Mouse (Mus musculus) urinary bladder, adult 2 months (tissue): ENCODE results near the gene Fyb. TPM values are rescaled to one million over a fixed set of nuclear protein-coding genes. Genes with fewer than 3 reads are reported as not detected.

ENCODE experiments used
- DNase-seq: peaks from one replicate; pipeline ENCODE4 v3.0.0; 2022; ENCODE audit warnings: low spot score
- polyA plus RNA-seq: library from polyadenylated mRNA; depleted of rRNA; stranded (reverse); fragments of >200 nt; gene quantifications from 2 replicates; pipeline ENCODE4 v1.2.3, GENCODE M21; 2012; rRNA removed

Fyb gene
- polyA plus RNA-seq, 1 experiment = 9.9 TPM

GRCm38 (mm10) chr15:6658081-6658480, 135.4 kb downstream of the Fyb start:
- DNase-seq = no peak

DNA sequence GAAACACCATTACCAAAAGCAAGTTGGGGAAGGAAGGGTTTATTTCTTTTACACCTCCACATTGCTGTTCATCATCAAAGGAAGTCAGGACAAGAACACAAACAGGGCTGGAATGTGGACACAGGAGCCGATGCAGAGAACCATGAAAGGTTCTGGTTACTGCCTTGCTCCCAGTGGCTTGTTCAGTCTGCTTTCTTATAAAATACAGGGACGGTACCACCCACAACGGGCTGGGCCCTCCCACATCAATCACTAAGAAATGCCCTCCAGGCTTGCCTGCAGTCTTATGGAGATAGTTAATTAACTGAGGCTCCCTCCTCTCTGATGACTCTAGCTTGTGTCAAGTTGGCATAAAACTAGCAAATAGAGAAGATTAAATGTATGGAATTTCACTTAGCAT, 139.3 kb downstream of the Fyb start:
- no peak for DNase-seq

DNA sequence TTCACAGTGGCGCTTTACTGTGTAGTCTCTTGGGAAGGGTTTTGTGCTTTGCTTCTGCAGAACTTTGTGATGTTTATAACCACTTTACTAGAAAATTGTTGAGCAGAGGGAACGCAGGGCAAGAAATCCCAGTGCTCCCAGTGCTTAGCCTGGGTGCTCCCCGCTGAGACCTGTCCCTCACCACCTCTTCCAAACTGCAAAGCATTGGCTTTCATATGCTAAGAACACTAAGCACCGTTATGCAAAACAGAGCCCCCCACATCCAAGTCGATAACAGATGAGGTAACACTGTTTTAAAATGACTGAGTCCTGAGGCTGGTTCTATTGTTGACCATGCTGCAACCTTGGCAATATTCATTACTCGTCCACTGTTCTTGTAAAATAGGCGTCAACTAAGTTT, 141.3 kb downstream of the Fyb start:
- no peak for DNase-seq

DNA sequence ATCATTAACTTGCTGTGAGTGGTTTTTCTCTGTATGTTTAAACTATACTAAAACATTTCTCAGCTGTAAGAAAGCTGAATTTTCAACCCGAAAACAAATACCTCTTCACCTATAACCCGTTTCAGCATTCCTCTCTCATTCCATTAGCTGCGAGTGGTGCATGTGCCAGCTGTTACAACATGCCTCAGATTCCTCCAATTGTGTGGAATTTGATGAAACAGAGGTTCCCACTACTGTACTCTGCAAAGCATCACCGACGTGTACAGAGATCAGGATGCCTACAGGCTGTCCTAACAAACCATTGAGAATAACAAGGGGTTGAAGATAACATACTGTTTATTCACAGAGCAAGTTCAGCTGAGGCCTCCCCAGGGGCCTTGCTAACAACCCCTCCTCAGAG, 143.4 kb downstream of the Fyb start:
- no peak for DNase-seq

DNA sequence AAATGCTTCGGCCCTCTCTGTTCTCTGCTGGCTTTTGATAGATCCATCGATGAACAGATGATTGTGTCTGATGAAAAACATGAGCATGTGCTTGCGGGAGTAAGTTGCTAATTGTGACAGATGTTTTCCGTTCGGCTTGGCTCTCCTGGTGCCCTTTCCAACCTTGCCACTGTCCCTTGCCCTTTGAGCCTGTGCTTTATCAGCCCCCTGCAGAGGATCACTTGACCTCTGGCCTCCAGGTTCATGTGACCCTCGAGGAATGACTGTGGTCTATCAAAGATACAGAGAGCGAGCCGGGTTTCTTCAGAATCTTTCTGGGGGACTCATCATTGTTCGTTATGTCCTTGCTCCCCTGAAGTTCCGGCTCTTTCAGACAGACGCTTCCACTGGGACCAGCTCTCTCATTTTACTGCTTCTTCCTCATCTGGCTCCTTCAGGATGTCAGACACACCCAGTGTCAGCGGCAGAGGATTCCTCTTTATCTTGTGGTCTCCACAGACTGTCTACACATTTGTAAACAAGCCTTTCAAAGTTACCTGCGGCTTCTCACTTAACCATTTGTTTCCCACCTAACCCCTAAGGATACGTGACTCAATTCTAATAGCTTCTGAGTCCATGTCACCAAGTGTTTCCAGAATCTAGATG, 146.3 kb downstream of the Fyb start:
- no peak for DNase-seq

GRCm38 (mm10) chr15:6678479-6678878, 155.8 kb downstream of the Fyb start:
- no peak for DNase-seq

- no peak for DNase-seq
These were observed 179.5 kb downstream of the Fyb start for GRCm38 (mm10) chr15:6702164-6702563.

DNA sequence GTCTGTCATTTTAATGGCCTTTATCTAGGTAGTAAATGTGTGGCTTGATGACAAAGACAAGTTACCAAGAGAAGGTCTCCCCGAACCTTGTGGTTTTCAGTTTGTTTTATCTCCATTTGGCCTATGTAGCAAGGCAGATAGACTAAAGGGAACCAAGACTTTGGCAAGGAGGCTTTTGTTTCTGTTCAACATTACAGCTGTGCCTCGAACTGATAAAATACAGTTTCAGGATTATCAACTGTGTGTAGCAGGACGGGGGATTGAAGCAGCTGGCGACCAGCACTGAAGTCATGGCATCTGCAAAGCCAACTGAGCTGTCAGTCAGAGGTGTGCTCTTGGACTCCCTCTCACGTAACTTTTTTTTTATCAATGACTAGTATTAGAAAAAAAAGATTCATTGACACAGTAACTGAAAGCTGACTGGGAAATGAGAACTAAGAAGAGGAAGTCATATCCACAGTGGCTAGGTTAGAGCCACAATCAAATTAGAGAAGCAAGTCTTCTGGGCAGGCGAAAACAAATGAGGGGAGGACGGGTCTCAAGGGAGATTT, 182.8 kb downstream of the Fyb start:
- DNase-seq = no peak

GRCm38 (mm10) chr15:6707551-6707935, 184.9 kb downstream of the Fyb start:
- peak; percentile 57 for DNase-seq

GRCm38 (mm10) chr15:6707936-6708525, 185.4 kb downstream of the Fyb start, which contains the start of gene Rictor:
TSS of gene Rictor (plus strand) at chr15:6708379.
- peak; percentile 78 for DNase-seq

DNA sequence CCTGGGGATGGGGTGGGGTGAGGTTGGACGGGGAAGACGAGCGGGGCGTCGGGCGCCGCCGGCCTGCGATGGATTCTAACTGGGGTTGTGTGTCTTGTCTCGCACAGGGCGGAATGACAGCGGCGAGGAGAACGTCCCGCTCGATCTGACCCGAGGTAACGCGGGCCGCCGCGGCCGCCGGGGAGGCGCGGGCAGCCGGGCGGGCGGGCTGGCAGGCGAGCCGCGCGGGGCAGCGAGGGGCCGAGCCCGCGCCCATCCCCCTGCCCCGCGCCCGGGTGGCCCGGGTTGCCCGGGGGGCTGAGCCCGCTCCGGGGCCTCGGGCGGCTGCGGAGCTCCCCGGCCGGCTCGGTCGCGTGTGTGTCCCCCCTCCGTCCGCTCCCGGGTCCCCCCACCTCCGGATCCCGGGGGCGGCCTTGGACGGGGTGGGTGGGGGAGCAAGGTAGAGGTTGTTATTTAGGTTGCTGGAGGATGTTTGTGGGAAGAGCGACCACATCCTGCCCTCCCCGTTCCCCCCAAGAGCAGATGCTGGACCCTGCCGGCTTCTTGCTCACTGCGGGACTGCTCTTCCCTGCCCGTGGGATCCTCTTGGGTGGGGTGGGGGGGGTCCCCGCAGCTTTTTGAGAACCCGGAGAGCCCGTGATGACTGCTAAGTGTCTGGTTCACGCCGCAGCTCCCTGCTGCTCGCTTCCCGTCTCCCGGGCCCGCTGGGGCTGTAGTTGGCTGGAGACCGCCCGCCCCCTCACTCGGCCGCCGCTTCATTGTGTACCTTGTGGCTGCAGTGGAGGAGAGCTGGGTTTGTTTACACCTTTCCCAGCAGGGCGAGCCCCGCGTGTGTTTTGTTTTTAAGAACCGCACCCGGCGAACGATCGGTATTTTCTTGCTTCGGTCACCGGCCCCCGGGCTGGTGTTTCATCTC, 186.1 kb downstream of the Fyb start:
- peak; percentile 42 for DNase-seq

DNA sequence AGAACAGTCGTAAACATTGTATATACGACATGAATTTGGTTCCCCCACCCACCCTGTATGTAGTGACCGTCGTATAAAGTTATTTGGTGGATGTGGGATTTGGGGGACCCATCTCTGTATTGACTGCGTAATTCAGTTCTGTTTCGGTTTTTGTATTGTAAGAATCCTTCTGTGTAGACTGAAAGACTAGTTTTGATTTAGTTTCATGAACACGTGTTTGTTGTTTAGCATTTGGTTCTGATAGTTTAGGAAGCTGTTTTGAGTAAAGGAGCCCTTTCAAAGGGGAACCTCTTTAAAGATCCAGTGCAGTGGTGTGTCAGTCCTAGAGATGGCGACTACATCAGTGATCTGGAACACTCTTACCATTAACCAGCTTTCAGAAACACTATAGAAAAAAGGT, 187.0 kb downstream of the Fyb start:
- DNase-seq = no peak

DNA sequence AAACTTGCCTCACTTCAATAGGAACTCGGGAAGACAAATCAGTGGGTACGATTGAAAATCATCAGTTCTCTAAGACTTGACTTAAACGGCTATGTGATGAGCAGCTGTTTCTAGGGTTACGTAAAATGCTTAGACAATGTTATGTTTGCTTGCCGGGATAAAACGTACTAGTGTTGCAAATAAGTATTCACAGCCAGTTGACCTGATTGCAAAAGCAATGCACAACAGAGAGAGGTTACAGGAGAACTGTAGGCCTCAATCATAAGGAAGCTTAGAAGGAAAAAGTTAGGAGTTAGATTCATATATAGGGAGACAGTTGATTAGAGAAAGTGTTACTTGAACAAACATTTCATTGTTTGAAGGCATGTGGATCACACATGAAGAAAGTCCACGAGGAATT, 187.7 kb downstream of the Fyb start:
- DNase-seq = no peak

GRCm38 (mm10) chr15:6711226-6711625, 188.6 kb downstream of the Fyb start:
- no peak for DNase-seq

Other genes with a start within 250 kb of the Fyb start
- gene Dab2, start 223.1 kb upstream of the Fyb start, polyA plus RNA-seq = 87.2 and 99.9 TPM in 2 replicates
- gene C9, start 77.5 kb upstream of the Fyb start, polyA plus RNA-seq = 0.04 and 0.06 TPM in 2 replicates
- 11.5 and 11.7 TPM in 2 replicates for gene Rictor, start 185.5 kb downstream of the Fyb start, polyA plus RNA-seq